Mouse (Mus musculus) hindbrain, embryonic 15.5 days (tissue): ENCODE data around the gene Cyp2d10. TPM values are rescaled to one million over a fixed set of nuclear protein-coding genes. Genes with fewer than 3 reads are reported as not detected.
"Not testable (repeated sequence)": the region's sequence is repeated elsewhere in the genome, so short reads cannot be mapped to it uniquely, and the experiment has no call there.

Experiments
- ATAC-seq: fragments of 200-750 bp; cut with Nextera tagmentation; 2 replicates; pipeline ENCODE4 v1.8.0; 2017; ENCODE audit warnings: low read depth, moderate number of reproducible peaks, moderate TSS enrichment; ENCODE audit not compliant: low FRiP score
- H3K27ac ChIP-seq: fragments of 300-500 bp; sonication (generic); replicated peaks from 2 replicates; pipeline ENCODE4 v1.5.1; 2015; ENCODE audit warnings: mild to moderate bottlenecking, inconsistent platforms
- H3K27me3 ChIP-seq: fragments of 300-500 bp; sonication (generic); 2 replicates; pipeline ENCODE4 v1.6.1; 2015; ENCODE audit warnings: control low read depth, inconsistent platforms
- H3K36me3 ChIP-seq: fragments of 300-500 bp; sonication (generic); 2 replicates; pipeline ENCODE4 v1.6.1; 2015; ENCODE audit warnings: control low read depth, inconsistent platforms
- H3K4me1 ChIP-seq: fragments of 300-500 bp; sonication (generic); replicated peaks from 2 replicates; pipeline ENCODE4 v1.6.1; 2015; ENCODE audit warnings: control low read depth, inconsistent platforms
- H3K4me2 ChIP-seq: fragments of 300-500 bp; sonication (generic); 2 replicates; pipeline ENCODE4 v1.6.1; 2015; ENCODE audit warnings: moderate library complexity, mild to moderate bottlenecking, inconsistent platforms
- H3K4me3 ChIP-seq: fragments of 300-500 bp; sonication (generic); 2 replicates; pipeline ENCODE4 v1.5.1; 2015; ENCODE audit warnings: mild to moderate bottlenecking, inconsistent platforms
- H3K9ac ChIP-seq: fragments of 300-500 bp; sonication (generic); 2 replicates; pipeline ENCODE4 v1.6.1; 2015; ENCODE audit warnings: inconsistent platforms
- H3K9me3 ChIP-seq: fragments of 300-500 bp; sonication (generic); 2 replicates; pipeline ENCODE4 v1.6.1; 2016; ENCODE audit warnings: control low read depth, inconsistent platforms
- WGBS: fragments of 180-500 bp; shearing (Covaris S2); methylation state at CpG from one replicate; pipeline ENCODE4 v1.1.7; 2015; 5-methylcytosine and 5-hydroxymethylcytosine counted together
- polyA plus RNA-seq: library from polyadenylated mRNA; unstranded; fragments of >200 nt; fragmentation: Nextera tagmentation; extraction: Ambion mirVana; gene quantifications from 2 replicates; pipeline ENCODE4 v1.2.1, GENCODE M21; 2015

Gene Cyp2d10
- 0.25 TPM in 1 of 2 replicates, not detected in the other for polyA plus RNA-seq

- Histone ChIP-seq H3K27me3 (no peaks in the 10 kb centered on the region), H3K4me3 (no peak within 1 kb of the TSS), H3K36me3 (no peaks in the 10 kb centered on the region), H3K9ac (no peak within 1 kb of the TSS), H3K9me3 (no peaks in the 10 kb centered on the region), H3K4me2 (no peak within 1 kb of the TSS), H3K4me1 (no peaks in the 10 kb centered on the region), H3K27ac (no peak within 1 kb of the TSS)
- no peak for ATAC-seq
- WGBS = 95% methylated on average over 6 of the region's 6 CpGs
These were observed at the start of gene Cyp2d10 for GRCm38 (mm10) chr15:82406981-82407380. TSS of gene Cyp2d10 (minus strand) at chr15:82407195.

- not testable (repeated sequence) for H3K27ac ChIP-seq, H3K36me3 ChIP-seq, H3K27me3 ChIP-seq, H3K9me3 ChIP-seq, ATAC-seq, H3K4me1 ChIP-seq, H3K4me3 ChIP-seq, H3K4me2 ChIP-seq, H3K9ac ChIP-seq
- WGBS = 91% methylated on average over 6 of the region's 6 CpGs
These were observed 49.2 kb upstream of the Cyp2d10 start for GRCm38 (mm10) chr15:82456086-82456790.

- WGBS = 90% methylated on average over 6 of the region's 6 CpGs
- H3K9me3 ChIP-seq, H3K4me2 ChIP-seq, H3K9ac ChIP-seq, H3K36me3 ChIP-seq, H3K4me1 ChIP-seq, H3K27ac ChIP-seq, ATAC-seq, H3K27me3 ChIP-seq, H3K4me3 ChIP-seq: not testable (repeated sequence)
These were observed 46.5 kb upstream of the Cyp2d10 start for GRCm38 (mm10) chr15:82453501-82453900.

GRCm38 (mm10) chr15:82452133-82452532 lies 45.1 kb upstream of the Cyp2d10 start:
- not testable (repeated sequence) for H3K27me3 ChIP-seq, H3K9ac ChIP-seq, ATAC-seq, H3K4me3 ChIP-seq, H3K4me1 ChIP-seq, H3K9me3 ChIP-seq, H3K4me2 ChIP-seq, H3K36me3 ChIP-seq, H3K27ac ChIP-seq
- 93% methylated on average over 1 of the region's 1 CpGs for WGBS

- H3K4me2 ChIP-seq, H3K9me3 ChIP-seq, H3K36me3 ChIP-seq, H3K4me3 ChIP-seq, H3K9ac ChIP-seq, H3K27me3 ChIP-seq, H3K27ac ChIP-seq, H3K4me1 ChIP-seq, ATAC-seq: not testable (repeated sequence)
- 84% methylated on average over 2 of the region's 2 CpGs for WGBS
These were observed 43.0 kb upstream of the Cyp2d10 start for GRCm38 (mm10) chr15:82450045-82450444.

- H3K9me3 ChIP-seq = no peaks in the 10 kb centered on the region
- no peak for ATAC-seq
- H3K36me3 ChIP-seq = no peaks in the 10 kb centered on the region
- no peak overlapping the region for H3K27ac ChIP-seq
- H3K4me1 ChIP-seq = no peaks in the 10 kb centered on the region
- H3K9ac ChIP-seq = no peak overlapping the region
- H3K4me3 ChIP-seq = no peak overlapping the region
- WGBS = 78% methylated on average over 8 of the region's 8 CpGs
- H3K27me3 ChIP-seq = no peaks in the 10 kb centered on the region
- H3K4me2 ChIP-seq = no peak overlapping the region
These were observed 38.2 kb upstream of the Cyp2d10 start for GRCm38 (mm10) chr15:82445196-82445595.

- WGBS = 97% methylated on average over 3 of the region's 3 CpGs
- Histone ChIP-seq H3K27ac (no peak overlapping the region), H3K9me3 (no peaks in the 10 kb centered on the region), H3K36me3 (no peaks in the 10 kb centered on the region), H3K4me3 (no peak overlapping the region), H3K4me1 (no peaks in the 10 kb centered on the region), H3K4me2 (no peak overlapping the region), H3K9ac (no peak overlapping the region), H3K27me3 (no peaks in the 10 kb centered on the region)
- no peak for ATAC-seq
These were observed 36.7 kb upstream of the Cyp2d10 start for GRCm38 (mm10) chr15:82443658-82444057.

- Histone ChIP-seq H3K4me3 (no peak overlapping the region), H3K36me3 (no peaks in the 10 kb centered on the region), H3K4me2 (no peak overlapping the region), H3K27me3 (no peaks in the 10 kb centered on the region), H3K27ac (no peak overlapping the region), H3K4me1 (no peaks in the 10 kb centered on the region), H3K9ac (no peak overlapping the region), H3K9me3 (peaks cover 5% of the 10 kb centered on the region; the same call in 1 of the 2 replicates)
- ATAC-seq = no peak
- 72% methylated on average over 5 of the region's 5 CpGs for WGBS
These were observed 31.1 kb upstream of the Cyp2d10 start for GRCm38 (mm10) chr15:82437975-82438617.

GRCm38 (mm10) chr15:82435606-82436005 lies 28.6 kb upstream of the Cyp2d10 start:
- Histone ChIP-seq H3K27me3 (no peaks in the 10 kb centered on the region), H3K9ac (no peak overlapping the region), H3K4me2 (no peak overlapping the region), H3K27ac (no peak overlapping the region), H3K4me1 (no peaks in the 10 kb centered on the region), H3K9me3 (peaks cover 5% of the 10 kb centered on the region; the same call in 1 of the 2 replicates), H3K36me3 (no peaks in the 10 kb centered on the region), H3K4me3 (no peak overlapping the region)
- 95% methylated on average over 2 of the region's 2 CpGs for WGBS
- no peak for ATAC-seq

GRCm38 (mm10) chr15:82435011-82435410 lies 28.0 kb upstream of the Cyp2d10 start:
- 89% methylated on average over 3 of the region's 3 CpGs for WGBS

GRCm38 (mm10) chr15:82434541-82434940 lies 27.5 kb upstream of the Cyp2d10 start:
- peaks cover 12% of the 10 kb centered on the region; the same call in 1 of the 2 replicates for H3K9me3 ChIP-seq
- H3K4me1 ChIP-seq = no peaks in the 10 kb centered on the region
- H3K27me3 ChIP-seq = no peaks in the 10 kb centered on the region
- no peak for ATAC-seq
- H3K9ac ChIP-seq = no peak overlapping the region
- 92% methylated on average over 3 of the region's 3 CpGs for WGBS
- H3K27ac ChIP-seq = no peak overlapping the region
- H3K4me3 ChIP-seq = no peak overlapping the region
- H3K4me2 ChIP-seq = no peak overlapping the region
- no peaks in the 10 kb centered on the region for H3K36me3 ChIP-seq

More at GRCm38 (mm10) chr15:82435011-82435410, 28.0 kb upstream of the Cyp2d10 start:
- peaks cover 8% of the 10 kb centered on the region; the same call in 1 of the 2 replicates for H3K9me3 ChIP-seq
- H3K4me1 ChIP-seq = no peaks in the 10 kb centered on the region
- no peak overlapping the region for H3K9ac ChIP-seq
- H3K4me3 ChIP-seq = no peak overlapping the region
- no peak overlapping the region for H3K27ac ChIP-seq
- H3K27me3 ChIP-seq = no peaks in the 10 kb centered on the region
- H3K36me3 ChIP-seq = no peaks in the 10 kb centered on the region
- no peak overlapping the region for H3K4me2 ChIP-seq
- ATAC-seq = no peak

GRCm38 (mm10) chr15:82433621-82434020 lies 26.6 kb upstream of the Cyp2d10 start:
- Histone ChIP-seq H3K4me3 (no peak overlapping the region), H3K27me3 (no peaks in the 10 kb centered on the region), H3K4me2 (no peak overlapping the region), H3K9ac (no peak overlapping the region), H3K27ac (no peak overlapping the region), H3K9me3 (peaks cover 12% of the 10 kb centered on the region; the same call in 1 of the 2 replicates), H3K36me3 (no peaks in the 10 kb centered on the region), H3K4me1 (no peaks in the 10 kb centered on the region)
- 92% methylated on average over 3 of the region's 3 CpGs for WGBS
- ATAC-seq = no peak
